Mouse (Mus musculus) 3134 (cell line): ENCODE data around the gene Sfta2.

Source experiments
- DNase-seq: peaks from one replicate; pipeline ENCODE4 v3.0.0-alpha.2; 2011; ENCODE audit warnings: low spot score; ENCODE audit not compliant: insufficient read length; ENCODE audit errors: extremely low read depth

The Sfta2 gene

GRCm38 (mm10) chr17:35671846-35672245 is 70.5 kb downstream of the Sfta2 start:
- DNase-seq, result no peak

GRCm38 (mm10) chr17:35672527-35672926 is 71.2 kb downstream of the Sfta2 start:
- DNase-seq, result no peak

GRCm38 (mm10) chr17:35673416-35674035 is 72.2 kb downstream of the Sfta2 start, which contains the start of gene Gtf2h4:
Gene Gtf2h4 (minus strand): TSS chr17:35673739.
- DNase-seq, result peak; percentile 77

GRCm38 (mm10) chr17:35680591-35680990 is 79.2 kb downstream of the Sfta2 start:
- no peak for DNase-seq

GRCm38 (mm10) chr17:35681986-35682385 is 80.6 kb downstream of the Sfta2 start:
- no peak for DNase-seq

GRCm38 (mm10) chr17:35685061-35685460 is 83.7 kb downstream of the Sfta2 start:
- DNase-seq, result no peak

- no peak for DNase-seq
These were observed 87.2 kb downstream of the Sfta2 start for GRCm38 (mm10) chr17:35688347-35689175.

GRCm38 (mm10) chr17:35689936-35690645 is 88.7 kb downstream of the Sfta2 start:
- no peak for DNase-seq

- no peak for DNase-seq
These were observed 90.5 kb downstream of the Sfta2 start for GRCm38 (mm10) chr17:35691811-35692210.

- no peak for DNase-seq
These were observed 91.0 kb downstream of the Sfta2 start for GRCm38 (mm10) chr17:35692368-35692767.

- DNase-seq, result no peak
These were observed 92.6 kb downstream of the Sfta2 start for GRCm38 (mm10) chr17:35693906-35694305.

GRCm38 (mm10) chr17:35695289-35695688 is 93.9 kb downstream of the Sfta2 start:
- no peak for DNase-seq

- no peak for DNase-seq
These were observed 95.3 kb downstream of the Sfta2 start for GRCm38 (mm10) chr17:35696691-35697090.

GRCm38 (mm10) chr17:35697429-35697758 is 96.0 kb downstream of the Sfta2 start:
- DNase-seq, result no peak

GRCm38 (mm10) chr17:35697759-35698500 is 96.6 kb downstream of the Sfta2 start:
- peak; percentile 88 for DNase-seq

- DNase-seq, result no peak
These were observed 97.1 kb downstream of the Sfta2 start for GRCm38 (mm10) chr17:35698501-35698883.

- peak; percentile 93 for DNase-seq
These were observed 98.6 kb downstream of the Sfta2 start for GRCm38 (mm10) chr17:35699919-35700318.
